Mouse (Mus musculus) 416B (cell line): ENCODE measurements around the gene H2al1j.
"Not testable (repeated sequence)": the region's sequence is repeated elsewhere in the genome, so short reads cannot be mapped to it uniquely, and the experiment has no call there.

Experiments used
- DNase-seq: peaks from one replicate; pipeline ENCODE4 v3.0.0; 2011; ENCODE audit warnings: low read depth

Gene H2al1j

DNA sequence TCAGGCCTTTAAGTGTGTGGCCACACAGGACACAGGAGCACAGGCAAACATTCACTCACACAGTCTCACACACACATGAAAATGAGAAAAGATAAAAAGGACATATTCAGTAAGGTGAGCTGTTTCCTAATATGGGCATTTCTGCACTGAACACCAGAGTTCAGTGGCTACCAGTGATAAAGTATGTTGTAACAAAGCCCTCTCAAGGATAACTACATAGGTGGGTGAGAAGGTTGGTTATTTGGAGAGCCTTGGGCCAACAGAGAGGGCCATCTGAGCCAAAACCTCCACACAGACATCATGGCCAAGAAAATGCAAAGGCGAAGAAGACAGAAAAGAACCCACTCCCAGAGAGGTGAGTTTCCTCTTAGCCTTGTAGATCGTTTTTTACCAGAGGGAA, at the start of gene H2al1j:
H2al1j (plus strand) TSS at position 301 of the 400 bp plus-strand sequence.
- not testable (repeated sequence) for DNase-seq

DNA sequence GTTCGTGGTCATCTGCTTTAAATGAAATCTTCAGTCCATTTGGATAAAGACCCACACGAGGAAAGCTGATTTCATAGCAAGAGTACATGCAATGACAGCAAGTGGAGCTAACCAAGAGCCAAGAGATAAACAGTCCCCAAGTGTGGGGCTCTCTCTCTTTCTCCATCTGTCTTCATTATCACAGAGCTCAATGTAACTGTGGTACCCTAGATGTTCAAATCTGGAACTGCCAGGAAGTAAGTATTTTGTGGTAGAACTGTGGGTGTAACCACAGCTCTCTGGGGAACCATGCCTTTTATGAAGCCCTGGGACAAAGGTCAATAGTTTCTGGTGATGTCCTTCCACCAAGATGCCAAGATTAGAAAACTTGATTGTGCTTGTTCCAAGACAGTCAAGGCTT, 46.9 kb upstream of the H2al1j start:
- no peak for DNase-seq

GRCm38 (mm10) chrX:11288306-11288882, 39.2 kb upstream of the H2al1j start:
- DNase-seq = no peak

DNA sequence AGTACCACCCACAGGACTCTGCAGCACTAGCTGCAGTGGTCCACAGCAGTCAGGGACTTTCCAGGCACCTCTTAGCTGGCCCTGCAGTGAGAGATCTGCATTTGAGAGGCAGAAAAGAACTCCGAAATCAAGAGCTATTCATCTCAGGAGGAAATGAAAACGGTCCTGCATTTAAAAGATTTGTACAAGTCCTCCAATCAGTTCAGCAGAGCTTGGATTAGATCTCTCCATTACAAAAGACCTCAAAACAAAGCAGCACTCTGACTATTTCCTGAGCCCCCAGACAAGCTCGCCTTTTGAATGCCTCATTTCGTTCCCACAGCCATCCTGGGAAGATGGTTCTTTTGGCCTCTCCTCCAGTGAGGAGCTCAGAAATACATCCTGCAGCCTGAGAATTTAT, 38.4 kb upstream of the H2al1j start:
- DNase-seq = no peak

GRCm38 (mm10) chrX:11298957-11299356, 28.7 kb upstream of the H2al1j start, which contains the start of gene H2al1a:
Gene H2al1a, plus strand, starts transcription at chrX:11299257.
- DNase-seq = not testable (repeated sequence)

GRCm38 (mm10) chrX:11302132-11302531, 25.5 kb upstream of the H2al1j start, which contains the start of gene H2al1b:
Gene H2al1b, plus strand, starts transcription at chrX:11302432.
- not testable (repeated sequence) for DNase-seq

DNA sequence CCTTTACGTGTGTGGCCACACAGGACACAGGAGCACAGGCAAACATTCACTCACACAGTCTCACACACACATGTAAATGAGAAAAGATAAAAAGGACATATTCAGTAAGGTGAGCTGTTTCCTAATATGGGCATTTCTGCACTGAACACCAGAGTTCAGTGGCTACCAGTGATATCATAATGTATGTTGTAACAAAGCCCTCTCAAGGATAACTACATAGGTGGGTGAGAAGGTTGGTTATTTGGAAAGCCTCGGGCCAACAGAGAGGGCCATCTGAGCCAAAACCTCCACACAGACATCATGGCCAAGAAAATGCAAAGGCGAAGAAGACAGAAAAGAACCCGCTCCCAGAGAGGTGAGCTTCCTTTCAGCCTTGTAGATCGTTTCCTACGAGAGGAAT, 22.3 kb upstream of the H2al1j start, which contains the start of gene H2al1c:
H2al1c (plus strand) TSS at position 301 of the 400 bp plus-strand sequence.
- DNase-seq = not testable (repeated sequence)

GRCm38 (mm10) chrX:11308524-11308923, 19.1 kb upstream of the H2al1j start, which contains the start of gene H2al1d:
Gene H2al1d, plus strand, starts transcription at chrX:11308824.
- DNase-seq = not testable (repeated sequence)

GRCm38 (mm10) chrX:11311634-11312033, 16.0 kb upstream of the H2al1j start, which contains the start of gene H2al1e:
Gene H2al1e, plus strand, starts transcription at chrX:11311934.
- DNase-seq = not testable (repeated sequence)

DNA sequence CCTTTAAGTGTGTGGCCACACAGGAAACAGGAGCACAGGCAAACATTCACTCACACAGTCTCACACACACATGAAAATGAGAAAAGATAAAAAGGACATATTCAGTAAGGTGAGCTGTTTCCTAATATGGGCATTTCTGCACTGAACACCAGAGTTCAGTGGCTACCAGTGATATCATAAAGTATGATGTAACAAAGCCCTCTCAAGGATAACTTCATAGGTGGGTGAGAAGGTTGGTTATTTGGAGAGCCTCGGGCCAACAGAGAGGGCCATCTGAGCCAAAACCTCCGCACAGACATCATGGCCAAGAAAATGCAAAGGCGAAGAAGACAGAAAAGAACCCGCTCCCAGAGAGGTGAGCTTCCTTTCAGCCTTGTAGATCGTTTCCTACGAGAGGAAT, 12.8 kb upstream of the H2al1j start, which contains the start of gene H2al1f:
H2al1f (plus strand) TSS at position 301 of the 400 bp plus-strand sequence.
- DNase-seq = not testable (repeated sequence)

- DNase-seq = not testable (repeated sequence)
Observed at GRCm38 (mm10) chrX:11317956-11318355, 9.7 kb upstream of the H2al1j start, which contains the start of gene H2al1g. Gene H2al1g, plus strand, starts transcription at chrX:11318256.

DNA sequence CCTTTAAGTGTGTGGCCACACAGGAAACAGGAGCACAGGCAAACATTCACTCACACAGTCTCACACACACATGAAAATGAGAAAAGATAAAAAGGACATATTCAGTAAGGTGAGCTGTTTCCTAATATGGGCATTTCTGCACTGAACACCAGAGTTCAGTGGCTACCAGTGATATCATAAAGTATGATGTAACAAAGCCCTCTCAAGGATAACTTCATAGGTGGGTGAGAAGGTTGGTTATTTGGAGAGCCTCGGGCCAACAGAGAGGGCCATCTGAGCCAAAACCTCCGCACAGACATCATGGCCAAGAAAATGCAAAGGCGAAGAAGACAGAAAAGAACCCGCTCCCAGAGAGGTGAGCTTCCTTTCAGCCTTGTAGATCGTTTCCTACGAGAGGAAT, 6.4 kb upstream of the H2al1j start, which contains the start of gene H2al1h:
H2al1h (plus strand) TSS at position 301 of the 400 bp plus-strand sequence.
- DNase-seq = not testable (repeated sequence)

- DNase-seq = not testable (repeated sequence)
Observed at GRCm38 (mm10) chrX:11324359-11324758, 3.3 kb upstream of the H2al1j start, which contains the start of gene H2al1i. Gene H2al1i, plus strand, starts transcription at chrX:11324659.

DNA sequence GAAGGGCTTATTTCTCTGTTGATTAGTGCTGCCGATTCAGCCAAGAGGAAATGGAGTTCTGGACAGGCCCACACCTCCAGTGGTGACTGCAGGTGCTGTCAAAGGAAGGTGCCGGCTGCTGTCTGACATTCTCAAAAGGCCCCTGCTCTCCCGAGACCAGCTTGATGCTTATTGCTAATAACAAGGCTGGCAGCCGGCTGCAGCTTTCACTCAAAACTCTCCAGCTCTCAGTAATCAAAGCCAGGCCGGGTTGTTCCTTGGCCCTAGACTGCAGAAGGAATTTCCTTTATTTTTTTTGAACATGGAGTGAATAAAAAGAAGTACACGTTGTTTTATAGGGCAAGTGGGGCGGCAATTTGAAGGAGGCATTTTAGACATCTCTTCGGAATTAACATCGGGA, 18.1 kb downstream of the H2al1j start:
- no peak for DNase-seq

- no peak for DNase-seq
Observed at GRCm38 (mm10) chrX:11346756-11347155, 19.1 kb downstream of the H2al1j start.

DNA sequence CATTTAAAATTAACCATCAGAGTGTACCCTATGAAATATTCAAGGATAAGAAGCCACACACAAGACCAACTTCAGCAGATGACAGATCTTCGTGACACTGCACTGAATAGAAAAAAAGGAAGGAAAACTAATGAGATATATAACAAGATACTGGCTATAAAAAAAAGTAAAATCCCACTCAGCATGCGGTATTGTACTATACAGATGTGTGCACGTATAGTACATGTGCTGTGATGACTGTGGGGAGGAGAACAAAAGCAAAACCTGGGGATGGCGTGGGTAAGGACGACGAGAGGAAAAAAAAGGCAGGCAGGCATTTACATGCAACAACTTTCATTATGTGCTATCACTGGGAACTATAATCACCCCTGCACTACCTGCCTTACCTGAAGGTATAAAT, 33.2 kb downstream of the H2al1j start:
- peak; percentile 46 for DNase-seq

DNA sequence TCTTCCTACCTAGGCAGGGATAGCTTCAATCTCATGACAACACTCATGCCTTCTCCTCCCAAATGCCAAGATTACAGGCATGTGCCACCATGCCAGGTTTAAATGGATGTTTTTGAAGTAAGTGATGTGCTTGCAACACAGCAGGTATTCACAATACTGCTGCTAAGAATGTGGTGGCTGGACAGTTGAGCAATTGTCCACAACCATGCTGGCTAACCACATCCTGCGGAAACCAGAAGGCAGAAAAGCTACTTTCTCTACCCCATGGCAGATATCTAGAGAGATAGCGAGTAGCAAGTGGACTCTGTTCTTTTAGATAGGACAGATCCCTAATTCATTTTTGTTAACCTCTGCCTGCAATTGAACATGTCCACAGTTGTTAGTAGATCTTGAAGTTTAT, 33.6 kb downstream of the H2al1j start:
- peak; percentile 91 for DNase-seq

- DNase-seq = no peak
Observed at GRCm38 (mm10) chrX:11363890-11364289, 36.3 kb downstream of the H2al1j start.

DNA sequence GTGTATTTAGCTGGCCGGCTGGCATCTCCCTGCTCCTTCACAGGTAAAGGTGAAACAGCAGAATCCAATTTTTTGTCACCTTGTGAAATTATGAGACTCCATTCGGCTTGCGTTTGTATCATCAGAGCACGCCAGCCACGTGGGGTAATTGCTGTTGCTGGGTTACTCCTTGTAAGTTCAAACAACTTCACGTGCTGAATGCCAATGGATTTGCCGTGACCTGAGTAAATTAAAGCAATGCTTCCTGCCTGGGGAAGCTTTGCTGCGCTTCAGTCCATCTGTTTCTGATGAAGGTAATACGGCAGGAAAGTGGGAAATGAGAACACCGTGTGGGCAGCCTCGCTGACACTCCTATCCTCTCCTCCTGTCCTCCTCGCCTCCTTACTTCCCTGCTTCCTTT, 37.5 kb downstream of the H2al1j start:
- DNase-seq = no peak
